Mouse (Mus musculus) limb, embryonic 14.5 days (tissue): ENCODE measurements around the gene Cers6. TPM values are rescaled to one million over a fixed set of nuclear protein-coding genes. Genes with fewer than 3 reads are reported as not detected.

Source experiments
- ATAC-seq: fragments of 200-750 bp; cut with Nextera tagmentation; 2 replicates; pipeline ENCODE4 v1.8.0; 2017; ENCODE audit warnings: low read depth, moderate number of reproducible peaks, moderate TSS enrichment; ENCODE audit not compliant: low FRiP score
- DNase-seq: peaks from one replicate; pipeline ENCODE4 v3.0.0-alpha.2; 2015; ENCODE audit warnings: low spot score
- H3K27ac ChIP-seq: fragments of 300-500 bp; sonication (generic); replicated peaks from 2 replicates; pipeline ENCODE4 v1.5.1; 2014; ENCODE audit warnings: low read depth, mild to moderate bottlenecking, low read length, moderate library complexity, mixed read lengths
- H3K27me3 ChIP-seq: fragments of 300-500 bp; sonication (generic); 2 replicates; pipeline ENCODE4 v1.6.1; 2014; ENCODE audit warnings: low read length, mixed read lengths; ENCODE audit not compliant: control insufficient read depth, insufficient read depth
- H3K36me3 ChIP-seq: fragments of 300-500 bp; sonication (generic); 2 replicates; pipeline ENCODE4 v1.6.1; 2014; ENCODE audit warnings: mild to moderate bottlenecking, low read length, moderate library complexity, mixed read lengths; ENCODE audit not compliant: control insufficient read depth, insufficient read depth
- H3K4me1 ChIP-seq: fragments of 300-500 bp; sonication (generic); 2 replicates; pipeline ENCODE4 v1.6.1; 2014; ENCODE audit warnings: antibody characterized with exemption, low read length, mixed read lengths; ENCODE audit not compliant: control insufficient read depth, insufficient read depth
- H3K4me2 ChIP-seq: fragments of 300-500 bp; sonication (generic); replicated peaks from 2 replicates; pipeline ENCODE4 v1.6.1; 2014; ENCODE audit warnings: low read depth, mild to moderate bottlenecking, low read length, moderate library complexity; ENCODE audit not compliant: severe bottlenecking
- H3K4me3 ChIP-seq: fragments of 300-500 bp; sonication (generic); replicated peaks from 2 replicates; pipeline ENCODE4 v1.5.1; 2014; ENCODE audit warnings: low read length
- H3K9ac ChIP-seq: fragments of 300-500 bp; sonication (generic); 2 replicates; pipeline ENCODE4 v1.6.1; 2014; ENCODE audit warnings: mild to moderate bottlenecking, low read depth, low read length, moderate library complexity; ENCODE audit not compliant: severe bottlenecking
- H3K9me3 ChIP-seq: fragments of 300-500 bp; sonication (generic); 2 replicates; pipeline ENCODE4 v1.6.1; 2016; ENCODE audit warnings: low read length; ENCODE audit not compliant: control insufficient read depth
- POLR2A ChIP-seq: fragments of 200-500 bp; IDR thresholded peaks from 2 replicates; pipeline ENCODE4 v1.8.0; 2012; ENCODE audit warnings: inconsistent platforms, mild to moderate bottlenecking, moderate library complexity, borderline replicate concordance; ENCODE audit not compliant: insufficient read depth, insufficient read length; ENCODE audit errors: extremely low read depth
- WGBS: fragments of 180-500 bp; shearing (Covaris S2); extraction: QIAGEN DNeasy Blood & Tissue Kit; methylation state at CpG from one replicate; pipeline ENCODE4 v1.1.7; 2014; 5-methylcytosine and 5-hydroxymethylcytosine counted together
- polyA plus RNA-seq, 2 experiments: library from polyadenylated mRNA; depleted of rRNA in 1 of 2; stranded (reverse) in 1 of 2; unstranded in 1 of 2; fragments of >200 nt; fragmentation: Nextera tagmentation in 1 of 2; extraction: Ambion mirVana in 1 of 2; gene quantifications; 2 replicates each; pipeline versions ENCODE4 v1.2.1 to v1.2.3; 2012 to 2014

Gene Cers6
- polyA plus RNA-seq, 2 experiments: 10.7 to 30.9 TPM

DNA sequence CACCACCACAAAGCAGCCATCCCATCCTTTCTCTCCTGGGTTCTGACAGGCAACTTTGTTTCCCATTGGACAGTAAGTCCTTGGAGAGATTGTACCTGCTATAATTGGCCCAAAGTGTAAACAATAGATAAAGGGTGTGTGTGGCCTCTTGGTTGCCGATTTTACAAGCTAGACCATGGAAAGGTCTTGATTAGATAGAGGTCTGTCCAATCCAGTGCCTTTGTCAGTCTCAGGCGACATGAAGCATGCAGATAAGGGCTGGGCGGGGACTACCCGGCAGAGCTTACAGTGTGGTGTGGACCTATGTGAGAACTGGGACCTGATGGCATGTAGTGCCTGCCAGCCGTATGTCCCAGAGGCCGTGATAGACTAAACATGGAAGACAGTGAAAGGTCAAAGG lies 73.4 kb downstream of the Cers6 start:
- no peak for TF ChIP-seq POLR2A
- H3K9me3 ChIP-seq: no peaks in the 10 kb centered on the region
- no peaks in the 10 kb centered on the region for H3K27me3 ChIP-seq
- no peak overlapping the region for H3K27ac ChIP-seq
- no peak overlapping the region for H3K9ac ChIP-seq
- DNase-seq (no peak), ATAC-seq (no peak)
- H3K4me2 ChIP-seq: no peak overlapping the region
- 82% methylated on average over 6 of the region's 6 CpGs for WGBS
- no peak overlapping the region for H3K4me3 ChIP-seq
- H3K4me1 ChIP-seq: no peaks in the 10 kb centered on the region
- peaks cover 5% of the 10 kb centered on the region; the same call in 1 of the 2 replicates for H3K36me3 ChIP-seq

DNA sequence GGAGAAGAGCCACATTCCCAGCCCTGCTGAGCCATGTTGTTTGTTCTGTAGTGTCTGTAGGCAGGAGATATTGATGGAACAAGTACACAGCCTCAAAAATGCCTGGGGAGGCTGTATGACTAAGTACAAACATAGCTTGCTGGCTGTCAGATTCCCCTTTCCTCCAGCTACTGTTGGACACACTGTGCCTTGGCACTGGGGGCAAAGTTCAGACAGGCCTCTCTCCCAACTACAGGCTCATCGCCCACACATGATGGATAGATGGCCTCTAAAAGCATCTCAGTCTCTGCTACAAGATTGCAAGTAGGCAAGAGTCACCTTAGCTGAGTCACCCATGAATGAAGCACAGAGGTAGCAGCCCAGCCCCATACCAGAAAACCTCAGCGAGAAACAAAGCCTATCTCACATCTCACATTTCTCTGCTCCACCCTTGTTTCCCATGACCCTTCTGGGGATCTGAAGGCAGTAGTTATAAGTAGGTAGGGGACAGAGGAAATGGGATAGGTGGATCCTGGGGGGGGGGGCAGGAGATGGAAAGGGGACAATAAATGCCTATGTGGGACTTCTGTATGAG lies 74.6 kb downstream of the Cers6 start:
- no peak overlapping the region for H3K9ac ChIP-seq
- H3K36me3 ChIP-seq: peaks cover 5% of the 10 kb centered on the region; the same call in 1 of the 2 replicates
- no peak overlapping the region for H3K27ac ChIP-seq
- H3K27me3 ChIP-seq: no peaks in the 10 kb centered on the region
- H3K4me1 ChIP-seq: no peaks in the 10 kb centered on the region
- 86% methylated on average over 2 of the region's 2 CpGs for WGBS
- no peaks in the 10 kb centered on the region for H3K9me3 ChIP-seq
- no peak overlapping the region for H3K4me3 ChIP-seq
- H3K4me2 ChIP-seq: no peak overlapping the region
- no peak for DNase-seq
- ATAC-seq: no peak
- TF ChIP-seq POLR2A: no peak

DNA sequence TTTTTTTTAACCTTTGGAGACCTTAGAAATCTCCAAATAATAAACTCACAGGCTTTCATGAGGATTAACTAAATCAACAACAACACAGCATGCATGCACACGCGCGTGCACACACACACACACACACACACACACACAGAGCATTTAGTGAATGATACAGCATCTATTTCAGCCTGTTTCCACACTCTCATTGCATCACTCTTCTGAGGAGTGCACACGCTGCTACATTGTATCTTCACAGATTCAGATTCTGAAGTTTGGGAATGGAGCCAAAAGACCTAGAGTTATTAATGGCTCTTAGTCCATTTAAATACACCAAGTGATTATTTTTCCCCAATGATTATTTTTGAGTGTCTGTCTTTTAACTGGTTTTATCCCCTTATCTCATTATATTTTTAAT lies 75.5 kb downstream of the Cers6 start:
- Histone ChIP-seq H3K4me1 (no peaks in the 10 kb centered on the region), H3K36me3 (peaks cover 5% of the 10 kb centered on the region; the same call in 1 of the 2 replicates), H3K27ac (no peak overlapping the region), H3K27me3 (no peaks in the 10 kb centered on the region), H3K9ac (no peak overlapping the region), H3K4me3 (no peak overlapping the region), H3K4me2 (no peak overlapping the region), H3K9me3 (no peaks in the 10 kb centered on the region)
- no peak for ATAC-seq
- 85% methylated on average over 4 of the region's 4 CpGs for WGBS
- no peak for TF ChIP-seq POLR2A
- no peak for DNase-seq

DNA sequence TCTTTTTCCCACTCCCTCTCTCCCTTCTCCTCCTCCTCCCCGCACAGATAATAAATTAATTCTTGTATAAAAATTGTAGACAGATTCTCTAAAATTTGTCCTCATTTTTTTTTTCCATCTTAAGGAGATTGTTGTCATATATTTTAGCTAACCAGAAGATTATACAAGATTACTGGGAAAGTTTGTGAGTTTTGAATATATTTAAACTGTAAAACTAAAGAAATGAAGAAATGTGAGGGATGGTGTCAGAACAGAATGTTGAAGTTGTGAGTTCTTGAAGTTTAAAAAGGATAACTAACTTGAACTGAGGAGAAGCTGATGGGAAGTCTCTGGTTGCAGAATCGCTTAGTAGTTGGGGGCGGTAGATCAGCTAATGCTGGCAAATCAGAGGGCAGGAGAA lies 76.6 kb downstream of the Cers6 start:
- H3K9ac ChIP-seq: no peak overlapping the region
- no peaks in the 10 kb centered on the region for H3K27me3 ChIP-seq
- TF ChIP-seq POLR2A: no peak
- DNase-seq (no peak), ATAC-seq (no peak)
- H3K27ac ChIP-seq: no peak overlapping the region
- H3K4me1 ChIP-seq: no peaks in the 10 kb centered on the region
- WGBS: 97% methylated on average over 3 of the region's 3 CpGs
- H3K9me3 ChIP-seq: no peaks in the 10 kb centered on the region
- peaks cover 5% of the 10 kb centered on the region; the same call in 1 of the 2 replicates for H3K36me3 ChIP-seq
- no peak overlapping the region for H3K4me2 ChIP-seq
- H3K4me3 ChIP-seq: no peak overlapping the region

DNA sequence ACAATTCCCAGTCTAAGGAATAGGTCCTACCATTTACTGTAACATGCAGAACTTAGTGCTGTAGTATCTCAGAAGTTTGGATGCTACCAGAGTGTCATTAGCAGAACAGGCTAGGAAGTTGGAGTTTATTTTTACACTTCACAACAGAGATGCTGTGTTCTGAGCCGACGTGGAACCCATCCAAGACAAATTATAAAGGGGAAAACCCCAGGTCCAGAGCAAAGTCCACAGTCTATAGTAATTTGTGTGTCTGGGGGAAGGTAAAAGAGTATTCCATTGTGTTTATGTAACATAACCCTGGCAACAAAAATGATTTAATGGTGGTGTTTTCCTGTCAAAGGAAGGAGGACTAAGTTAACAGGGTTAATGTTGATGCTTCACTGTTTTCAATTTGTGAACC lies 83.7 kb downstream of the Cers6 start:
- Histone ChIP-seq H3K9me3 (no peaks in the 10 kb centered on the region), H3K4me1 (peaks cover 5% of the 10 kb centered on the region; the same call in 1 of the 2 replicates), H3K9ac (no peak overlapping the region), H3K4me2 (no peak overlapping the region), H3K4me3 (no peak overlapping the region), H3K27me3 (no peaks in the 10 kb centered on the region), H3K27ac (no peak overlapping the region), H3K36me3 (peaks cover 4% of the 10 kb centered on the region; the same call in 1 of the 2 replicates)
- peak; percentile 37; the same call in 1 of the 2 replicates for ATAC-seq
- TF ChIP-seq POLR2A: no peak
- 41% methylated on average over 2 of the region's 2 CpGs for WGBS
- DNase-seq: peak; percentile 5
